Mouse (Mus musculus): ENCODE results near the gene Pced1b.

GRCm38 (mm10) chr15:97277328-97277727, 30.4 kb downstream of the Pced1b start:
- TF ChIP-seq GATA1 (IDR thresholded peaks at IDR 0.05; ENCODE audit: borderline replicate concordance, low read length): no peak
- no peak for TF ChIP-seq CTCF (IDR thresholded peaks at IDR 0.05; ENCODE audit: low read depth, low read length)
- no peak for TF ChIP-seq TAL1 (conservative IDR thresholded peaks at IDR 0.05; ENCODE audit: low read depth, low read length)
- TF ChIP-seq POLR2AphosphoS5 (IDR thresholded peaks at IDR 0.05; ENCODE audit: insufficient replicate concordance, low read depth, low read length): no peak
- TF ChIP-seq GATA2 (IDR thresholded peaks at IDR 0.05; ENCODE audit: borderline replicate concordance, low read depth, low read length): no peak

Data from G1E (cell line).